Mouse (Mus musculus) T-helper 17 cell (primary cell): Measurements from ENCODE around the gene Gm45337.

Source experiments
- in situ Hi-C, 2 experiments: fragments of 300-600 bp; cut with MboI, MseI; formaldehyde crosslinking; loops; 1 replicate in 1 of 2; 2 replicates in 1 of 2; pipeline ENCODE4 v1.15.1; 2025; ENCODE audit warnings: high pct_unique_total_duplicates in 2 of 2

Gm45337 gene

GRCm38 (mm10) chr7:142104747-142105146 is 39.7 kb downstream of the Gm45337 start:
- in situ Hi-C loops = no loop called here

- in situ Hi-C loops = no loop called here
These were observed 46.6 kb downstream of the Gm45337 start for GRCm38 (mm10) chr7:142097776-142098175.

- in situ Hi-C loops = no loop called here
These were observed 47.7 kb downstream of the Gm45337 start for GRCm38 (mm10) chr7:142096701-142097100.

- in situ Hi-C loops = no loop called here
These were observed 49.0 kb downstream of the Gm45337 start, which contains the start of gene Dusp8 for GRCm38 (mm10) chr7:142095183-142095931. Dusp8 (minus strand) TSS chr7:142095843.

- in situ Hi-C loops = no loop called here
These were observed 49.9 kb downstream of the Gm45337 start for GRCm38 (mm10) chr7:142094301-142095143.

- in situ Hi-C loops = no loop called here
These were observed 50.6 kb downstream of the Gm45337 start for GRCm38 (mm10) chr7:142093696-142094240.
